Mouse (Mus musculus): ENCODE data around the gene Wdfy1.

DNA sequence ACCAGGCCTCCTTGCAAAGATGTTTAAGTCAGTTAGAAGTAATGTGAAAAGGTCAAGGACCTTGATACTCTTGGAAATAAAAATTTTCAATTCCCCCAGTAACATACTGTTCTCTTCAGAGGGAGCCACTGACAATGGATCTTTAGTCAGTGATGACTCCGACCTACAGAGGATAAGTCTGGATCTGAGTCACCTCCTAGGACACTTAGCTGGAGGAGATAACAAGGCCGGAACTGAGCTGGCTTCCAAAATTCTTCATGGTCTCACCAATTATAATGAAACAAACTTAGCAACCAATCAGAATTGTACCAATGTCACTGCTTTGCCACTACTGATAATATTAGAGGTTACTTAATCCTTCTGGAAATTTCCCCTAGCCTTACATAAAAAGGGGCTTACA, 11.9 kb downstream of the Wdfy1 start:
- no peak for TF ChIP-seq POLR2A (IDR thresholded peaks at IDR 0.05; ENCODE audit: insufficient read depth, low read depth, low read length)
- no peak for TF ChIP-seq CTCF (IDR thresholded peaks at IDR 0.05; ENCODE audit: insufficient read depth, low read depth, low read length)
